Mouse (Mus musculus): ENCODE results near the gene Cuedc1. TPM values are rescaled to one million over a fixed set of nuclear protein-coding genes. Genes with fewer than 3 reads are reported as not detected.

Gene Cuedc1
- polyA plus RNA-seq, 1 experiment from 2014 or later = 43.4 TPM

DNA sequence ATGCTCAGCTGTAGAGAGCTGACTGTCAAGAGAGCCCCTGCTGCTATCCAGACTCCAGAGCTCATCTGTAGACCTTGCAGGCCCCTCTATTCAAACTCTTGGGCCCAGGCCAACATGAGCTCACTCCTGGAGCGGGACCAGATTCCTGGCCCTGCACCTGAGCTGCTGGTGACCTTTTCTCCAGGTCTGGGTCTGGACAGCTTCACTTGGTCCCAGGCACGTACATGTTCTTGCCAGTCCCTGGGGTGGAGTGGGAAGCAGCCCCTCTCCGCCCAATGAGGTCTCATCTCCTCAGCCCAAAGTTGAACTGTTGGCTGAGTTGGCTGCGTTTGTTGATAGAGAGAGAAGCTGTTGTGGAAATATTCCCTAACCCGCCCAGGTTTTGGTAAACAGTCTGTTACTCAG lies 61.0 kb downstream of the Cuedc1 start:
- H3K9ac ChIP-seq (replicated peaks) = no peak overlapping the region
- no peak overlapping the region for H3K4me3 ChIP-seq
- no peak overlapping the region for H3K27ac ChIP-seq (replicated peaks)
- no peak for ATAC-seq (replicated peaks)
- peaks cover 40% of the 10 kb centered on the region for H3K4me1 ChIP-seq
- H3K36me3 ChIP-seq = no peaks in the 10 kb centered on the region
- 59% methylated on average over 5 of the region's 5 CpGs for WGBS
- H3K27me3 ChIP-seq = no peaks in the 10 kb centered on the region
- H3K9me3 ChIP-seq = no peaks in the 10 kb centered on the region
- no peak overlapping the region for H3K4me2 ChIP-seq (replicated peaks)

DNA sequence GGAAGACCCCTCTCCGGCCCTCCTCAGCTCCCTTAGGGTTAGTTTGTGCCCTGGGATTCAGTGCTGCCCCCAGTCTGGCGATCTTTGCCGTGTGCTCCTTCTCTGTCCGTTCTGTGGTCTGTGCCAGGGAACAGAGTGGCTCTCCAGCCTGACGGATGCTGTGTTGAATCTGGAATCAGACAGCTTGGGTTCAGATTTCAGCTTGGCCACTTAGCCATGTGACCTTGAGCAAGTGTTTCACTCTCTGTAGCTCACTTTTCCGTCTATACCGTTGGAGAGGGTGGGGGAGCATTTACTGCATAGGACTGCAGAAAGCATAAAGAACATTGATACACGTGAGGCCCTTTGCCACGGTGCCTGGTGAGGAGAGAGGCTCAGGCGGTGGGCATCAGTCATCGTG lies 61.5 kb downstream of the Cuedc1 start:
- Histone ChIP-seq H3K9ac (replicated peaks) (no peak overlapping the region), H3K4me2 (replicated peaks) (no peak overlapping the region), H3K36me3 (no peaks in the 10 kb centered on the region), H3K27me3 (no peaks in the 10 kb centered on the region), H3K27ac (replicated peaks) (no peak overlapping the region), H3K9me3 (no peaks in the 10 kb centered on the region), H3K4me1 (peaks cover 37% of the 10 kb centered on the region), H3K4me3 (no peak overlapping the region)
- 67% methylated on average over 11 of the region's 11 CpGs for WGBS
- no peak for ATAC-seq (replicated peaks)

DNA sequence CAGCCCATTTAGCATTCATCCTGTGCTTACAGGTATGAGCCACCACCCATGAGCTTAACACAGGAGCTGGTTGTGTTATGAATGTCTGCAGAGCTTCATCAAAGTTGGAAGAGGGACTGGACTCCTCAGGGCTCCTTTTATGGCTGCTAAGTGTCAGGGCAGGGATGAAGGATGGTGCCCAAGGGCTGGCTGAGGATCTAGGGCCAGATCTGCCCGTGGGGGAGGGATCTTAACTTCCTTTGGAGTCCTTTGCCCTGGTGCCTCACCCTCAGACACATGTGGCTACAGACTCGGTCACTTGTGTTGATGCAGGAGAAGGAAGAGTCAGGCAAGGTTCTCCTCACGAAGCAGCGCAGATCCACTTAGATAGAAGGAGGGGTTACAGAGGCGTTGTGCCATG lies 62.5 kb downstream of the Cuedc1 start:
- 58% methylated on average over 5 of the region's 5 CpGs for WGBS

DNA sequence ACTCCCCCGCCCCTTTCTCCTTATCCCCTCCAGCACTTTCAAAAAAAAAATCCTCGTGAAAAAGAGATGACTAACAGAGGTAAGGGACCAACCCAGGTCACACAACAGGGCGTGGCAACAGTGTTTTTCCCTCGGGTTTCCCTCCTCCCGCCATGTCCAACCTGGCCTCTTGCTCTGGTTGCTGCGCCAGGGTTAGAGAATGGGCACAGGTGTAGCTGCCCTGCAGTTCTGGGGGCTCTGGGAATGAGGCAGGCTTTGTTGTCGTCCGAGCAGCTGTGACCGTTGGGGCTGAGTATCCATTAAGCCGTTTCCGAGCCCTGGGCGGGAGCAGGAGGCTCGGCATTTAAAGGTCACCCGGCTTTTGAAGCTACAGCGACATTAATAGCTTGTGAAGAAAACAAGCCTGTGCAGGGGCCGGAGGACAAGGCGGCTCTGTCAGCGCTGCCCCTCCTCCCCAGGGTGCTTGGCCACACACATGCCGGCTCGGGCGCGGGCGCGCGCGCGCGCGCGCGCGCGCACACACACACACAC lies 63.3 kb downstream of the Cuedc1 start:
- Histone ChIP-seq H3K27me3 (no peaks in the 10 kb centered on the region), H3K27ac (replicated peaks) (peak overlapping the region; percentile 81), H3K9ac (replicated peaks) (peak overlapping the region; percentile 60), H3K4me3 (peak overlapping the region; percentile 46), H3K36me3 (no peaks in the 10 kb centered on the region), H3K4me2 (replicated peaks) (peak overlapping the region; percentile 85), H3K4me1 (peaks cover 42% of the 10 kb centered on the region), H3K9me3 (no peaks in the 10 kb centered on the region)
- ATAC-seq (replicated peaks) = peak; percentile 59
- 1% methylated on average over 15 of the region's 33 CpGs for WGBS

More for the DNA sequence above, 62.5 kb downstream of the Cuedc1 start:
- Histone ChIP-seq H3K27me3 (no peaks in the 10 kb centered on the region), H3K4me3 (no peak overlapping the region), H3K36me3 (no peaks in the 10 kb centered on the region), H3K4me2 (replicated peaks) (no peak overlapping the region), H3K9ac (replicated peaks) (no peak overlapping the region), H3K9me3 (no peaks in the 10 kb centered on the region), H3K27ac (replicated peaks) (no peak overlapping the region; the same call in 1 of the 2 replicates), H3K4me1 (peaks cover 44% of the 10 kb centered on the region)
- no peak for ATAC-seq (replicated peaks)

DNA sequence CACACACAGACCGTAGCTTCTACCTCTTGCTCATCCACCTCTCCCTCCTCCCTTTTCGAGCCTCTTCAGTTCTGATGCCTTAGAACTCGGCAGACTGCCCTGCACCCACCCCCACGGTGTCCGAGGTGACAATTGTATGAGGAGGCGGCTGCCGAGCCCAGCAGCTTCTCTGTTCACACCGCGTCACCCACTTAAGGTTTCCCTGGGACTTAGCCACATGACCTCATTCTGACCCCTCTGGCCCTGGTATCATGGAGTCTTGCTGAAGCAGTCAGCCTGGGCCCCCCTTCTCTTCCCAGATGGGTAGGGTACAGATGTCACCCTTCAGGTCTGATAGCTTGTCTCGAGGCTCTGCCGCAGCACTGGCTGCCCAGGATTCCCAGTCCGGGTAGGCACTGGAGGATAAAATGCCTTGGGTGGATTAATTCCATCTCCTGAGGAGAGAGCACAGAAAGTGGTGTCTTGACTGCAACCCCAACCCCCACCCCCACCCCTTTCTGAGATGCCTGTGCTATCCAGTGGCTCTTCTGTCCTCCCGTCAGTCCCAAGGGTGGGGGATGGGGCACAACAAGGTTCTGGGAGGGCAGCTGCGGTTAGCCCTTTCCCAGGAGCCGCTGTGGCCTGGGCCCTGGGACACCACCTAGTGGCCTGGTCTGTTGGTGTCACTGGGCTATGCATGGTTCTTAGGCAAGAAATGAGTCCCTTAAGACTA lies 63.9 kb downstream of the Cuedc1 start:
- under 1% methylated on average over 15 of the region's 15 CpGs for WGBS
- no peaks in the 10 kb centered on the region for H3K27me3 ChIP-seq
- peak overlapping the region; percentile 46 for H3K4me3 ChIP-seq
- peak overlapping the region; percentile 81 for H3K27ac ChIP-seq (replicated peaks)
- H3K36me3 ChIP-seq = no peaks in the 10 kb centered on the region
- peak; percentile 64 for ATAC-seq (replicated peaks)
- peak overlapping the region; percentile 85 for H3K4me2 ChIP-seq (replicated peaks)
- peak overlapping the region; percentile 60 for H3K9ac ChIP-seq (replicated peaks)
- H3K4me1 ChIP-seq = peaks cover 44% of the 10 kb centered on the region
- H3K9me3 ChIP-seq = no peaks in the 10 kb centered on the region

DNA sequence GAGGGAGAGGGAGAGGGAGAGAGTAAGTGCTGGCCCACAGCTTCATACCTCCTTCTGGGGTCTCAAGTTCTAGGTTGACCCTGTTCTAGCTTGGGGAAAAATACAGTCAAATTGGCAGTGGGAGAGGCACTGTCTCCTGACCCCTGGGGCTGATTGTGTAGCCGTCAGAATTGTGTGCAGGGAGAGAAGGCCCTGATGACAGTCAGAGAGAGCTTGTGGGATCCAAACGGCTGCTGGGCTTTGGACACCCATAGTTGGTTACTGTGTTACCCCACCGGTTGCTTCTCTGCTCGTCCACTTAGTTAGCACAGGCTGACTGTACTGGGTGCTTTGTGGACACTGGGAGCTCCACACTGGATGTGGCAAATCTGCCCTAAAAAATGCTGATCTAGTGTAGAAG lies 64.9 kb downstream of the Cuedc1 start:
- no peaks in the 10 kb centered on the region for H3K27me3 ChIP-seq
- H3K36me3 ChIP-seq = no peaks in the 10 kb centered on the region
- no peak overlapping the region for H3K4me3 ChIP-seq
- no peak overlapping the region for H3K9ac ChIP-seq (replicated peaks)
- WGBS = 66% methylated on average over 4 of the region's 4 CpGs
- H3K27ac ChIP-seq (replicated peaks) = no peak overlapping the region
- peaks cover 44% of the 10 kb centered on the region for H3K4me1 ChIP-seq
- no peaks in the 10 kb centered on the region for H3K9me3 ChIP-seq
- H3K4me2 ChIP-seq (replicated peaks) = no peak overlapping the region
- ATAC-seq (replicated peaks) = no peak

DNA sequence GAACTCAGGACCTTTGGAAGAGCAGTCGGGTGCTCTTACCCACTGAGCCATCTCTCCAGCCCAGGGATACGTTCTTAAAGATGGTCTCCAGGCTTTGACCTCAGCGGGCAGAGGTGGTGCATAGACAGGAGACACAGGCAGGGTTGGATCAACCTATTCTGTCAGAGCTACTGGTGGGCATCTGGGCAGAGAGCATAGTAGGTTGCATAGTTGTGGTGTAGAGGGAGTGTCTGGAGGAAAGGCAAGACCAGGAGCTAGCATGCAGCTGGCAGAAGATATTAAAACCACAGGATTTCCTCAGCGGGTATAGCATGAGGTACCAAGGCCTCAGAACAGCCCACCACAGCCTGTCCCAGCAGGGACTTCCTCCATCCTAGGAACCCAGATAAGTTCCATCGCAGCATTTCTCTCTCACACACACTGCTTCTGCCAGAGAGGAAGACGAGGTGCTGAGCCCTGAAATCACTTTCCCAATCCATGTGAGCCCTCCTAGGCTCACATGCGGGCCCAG lies 66.4 kb downstream of the Cuedc1 start:
- WGBS = 83% methylated on average over 7 of the region's 7 CpGs
- Histone ChIP-seq H3K4me1 (peaks cover 40% of the 10 kb centered on the region), H3K9ac (replicated peaks) (no peak overlapping the region), H3K36me3 (no peaks in the 10 kb centered on the region), H3K27me3 (no peaks in the 10 kb centered on the region), H3K4me3 (no peak overlapping the region), H3K9me3 (no peaks in the 10 kb centered on the region), H3K4me2 (replicated peaks) (no peak overlapping the region), H3K27ac (replicated peaks) (no peak overlapping the region)
- ATAC-seq (replicated peaks) = no peak

DNA sequence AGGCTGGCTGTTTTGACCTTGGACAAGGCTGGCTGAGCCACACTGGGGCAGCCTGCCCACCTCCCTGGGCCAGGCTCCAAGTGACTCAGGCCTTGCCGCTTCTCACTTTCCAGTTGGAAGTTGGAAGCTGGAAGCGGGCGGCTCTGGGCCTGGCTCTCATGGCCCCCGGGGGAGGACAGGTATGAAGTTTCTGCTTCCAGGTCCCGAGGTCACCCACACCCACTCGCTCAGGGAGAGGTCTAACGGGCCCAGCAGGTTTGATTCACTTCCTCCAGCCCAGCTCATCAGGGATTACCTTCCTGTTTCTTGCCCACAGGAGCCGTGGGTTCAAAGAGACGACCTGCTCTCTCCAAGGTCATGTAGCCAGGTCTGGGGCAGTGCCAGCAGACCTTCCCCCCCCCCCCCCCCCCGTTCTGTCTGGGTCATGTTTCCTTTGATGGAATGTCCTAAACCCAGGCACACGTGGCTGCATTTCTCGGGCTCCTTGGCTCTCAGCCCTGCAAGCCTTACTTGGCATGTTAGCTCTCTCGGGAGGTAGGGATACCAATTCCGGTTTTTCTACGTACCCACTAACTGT lies 67.0 kb downstream of the Cuedc1 start:
- H3K9ac ChIP-seq (replicated peaks) = no peak overlapping the region
- WGBS = 50% methylated on average over 15 of the region's 15 CpGs
- H3K4me1 ChIP-seq = peaks cover 38% of the 10 kb centered on the region
- H3K4me3 ChIP-seq = no peak overlapping the region
- H3K36me3 ChIP-seq = no peaks in the 10 kb centered on the region
- ATAC-seq (replicated peaks) = no peak
- no peak overlapping the region for H3K4me2 ChIP-seq (replicated peaks)
- H3K9me3 ChIP-seq = no peaks in the 10 kb centered on the region
- H3K27me3 ChIP-seq = no peaks in the 10 kb centered on the region
- no peak overlapping the region for H3K27ac ChIP-seq (replicated peaks)

DNA sequence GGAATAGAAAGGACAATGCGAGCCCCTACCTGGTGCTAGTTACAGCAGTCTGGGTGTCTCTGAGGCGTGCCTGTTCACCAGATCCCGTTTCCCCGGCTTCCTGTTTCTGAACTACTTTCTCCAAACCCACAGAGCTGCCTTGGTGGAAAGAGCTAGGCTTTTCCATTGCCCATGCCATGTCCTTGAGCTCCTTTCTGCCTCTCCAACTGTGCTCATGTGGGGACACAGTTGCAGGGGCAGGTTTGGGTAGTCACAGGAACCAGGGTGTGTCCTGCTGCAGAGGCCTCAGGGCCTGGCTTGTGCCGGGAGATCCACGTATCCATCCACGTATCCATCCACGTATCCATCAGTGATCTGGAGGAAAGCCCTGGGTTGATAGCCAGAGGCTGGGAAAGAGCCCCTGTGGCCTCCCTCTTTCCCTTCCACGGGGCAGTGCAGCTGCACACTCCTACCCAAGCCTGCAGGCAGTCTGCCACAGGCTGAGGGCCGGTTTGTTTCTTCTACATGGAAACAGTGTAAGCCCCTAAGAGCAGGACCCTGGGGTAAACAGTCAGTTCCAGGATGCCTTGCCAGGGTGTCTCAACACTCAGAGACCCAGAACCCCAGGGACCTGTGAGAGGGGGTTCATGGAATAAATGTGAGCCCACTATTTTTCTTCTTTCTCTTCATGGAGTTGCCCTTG lies 68.0 kb downstream of the Cuedc1 start:
- no peak overlapping the region for H3K27ac ChIP-seq (replicated peaks)
- no peak overlapping the region for H3K4me3 ChIP-seq
- no peak overlapping the region for H3K9ac ChIP-seq (replicated peaks)
- no peak overlapping the region for H3K4me2 ChIP-seq (replicated peaks)
- 74% methylated on average over 10 of the region's 10 CpGs for WGBS
- no peak for ATAC-seq (replicated peaks)
- no peaks in the 10 kb centered on the region for H3K36me3 ChIP-seq
- no peaks in the 10 kb centered on the region for H3K9me3 ChIP-seq
- no peaks in the 10 kb centered on the region for H3K27me3 ChIP-seq
- H3K4me1 ChIP-seq = peaks cover 31% of the 10 kb centered on the region

DNA sequence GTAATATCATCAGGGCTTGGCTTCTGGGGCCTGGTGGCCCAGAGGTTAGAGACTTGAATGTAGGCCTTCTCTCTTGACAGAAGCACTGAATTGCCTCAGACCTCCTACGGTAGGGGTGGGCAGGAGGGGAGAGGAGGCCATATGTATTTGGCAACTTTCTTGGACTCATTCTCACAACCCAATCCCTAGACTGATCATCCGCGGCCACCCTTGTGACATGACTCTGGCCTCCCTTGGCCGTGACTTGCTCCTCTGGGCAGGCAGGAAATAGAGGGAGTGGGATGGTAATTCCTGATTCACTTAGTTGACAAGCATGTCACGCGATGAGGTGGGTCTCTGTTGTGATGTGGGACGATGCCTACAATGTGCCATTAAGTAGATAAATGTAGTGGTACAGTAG lies 68.6 kb downstream of the Cuedc1 start:
- no peak for ATAC-seq (replicated peaks)
- Histone ChIP-seq H3K4me1 (peaks cover 26% of the 10 kb centered on the region), H3K27ac (replicated peaks) (no peak overlapping the region), H3K27me3 (no peaks in the 10 kb centered on the region), H3K9me3 (no peaks in the 10 kb centered on the region), H3K9ac (replicated peaks) (no peak overlapping the region), H3K36me3 (no peaks in the 10 kb centered on the region), H3K4me2 (replicated peaks) (no peak overlapping the region), H3K4me3 (no peak overlapping the region)
- 91% methylated on average over 7 of the region's 7 CpGs for WGBS

DNA sequence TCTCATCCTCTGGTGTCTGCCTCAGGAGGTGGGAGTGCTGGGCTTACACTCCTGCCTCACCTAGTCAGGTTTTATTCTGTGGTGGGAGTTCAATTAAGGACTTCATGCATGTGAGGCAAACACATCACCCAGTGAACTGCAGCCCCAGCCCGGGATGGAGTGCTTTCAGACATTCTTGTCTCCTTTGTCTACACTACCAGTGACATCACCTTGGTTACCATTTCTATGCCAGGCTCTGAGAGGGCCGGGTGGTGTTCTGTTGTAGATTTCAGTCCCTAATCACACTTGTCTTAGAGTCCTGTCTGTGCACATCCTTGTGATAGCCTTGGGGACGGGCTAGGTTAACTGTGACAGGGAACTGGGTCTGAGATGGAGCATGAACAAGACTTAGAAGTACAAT lies 70.8 kb downstream of the Cuedc1 start:
- WGBS = 9% methylated on average over 3 of the region's 3 CpGs
- H3K9ac ChIP-seq (replicated peaks) = no peak overlapping the region
- no peak for ATAC-seq (replicated peaks)
- no peak overlapping the region for H3K27ac ChIP-seq (replicated peaks)
- no peaks in the 10 kb centered on the region for H3K9me3 ChIP-seq
- no peaks in the 10 kb centered on the region for H3K27me3 ChIP-seq
- no peak overlapping the region for H3K4me2 ChIP-seq (replicated peaks)
- H3K4me1 ChIP-seq = peaks cover 26% of the 10 kb centered on the region
- no peaks in the 10 kb centered on the region for H3K36me3 ChIP-seq
- no peak overlapping the region for H3K4me3 ChIP-seq

DNA sequence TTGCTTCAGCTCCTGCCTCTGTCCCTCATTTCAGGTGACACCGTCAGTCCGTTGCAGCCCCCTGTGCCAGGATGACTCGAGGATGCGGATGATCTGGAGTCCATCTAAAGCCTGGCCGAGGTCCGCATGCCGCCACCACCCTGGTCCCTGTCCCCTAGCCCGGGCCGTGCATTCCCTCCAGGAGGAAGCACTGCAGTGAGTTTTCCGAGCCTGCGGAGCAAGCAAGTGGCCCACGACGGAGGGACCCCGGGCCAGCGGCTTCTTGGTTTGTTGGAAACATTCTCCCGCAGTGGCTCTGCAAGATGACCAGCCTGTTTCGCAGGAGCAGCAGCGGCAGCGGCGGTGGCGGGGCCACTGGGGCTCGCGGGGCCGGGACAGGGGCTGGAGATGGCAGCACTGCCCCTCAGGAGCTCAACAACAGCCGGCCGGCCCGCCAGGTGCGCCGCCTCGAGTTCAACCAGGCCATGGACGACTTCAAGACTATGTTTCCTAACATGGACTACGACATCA lies 71.7 kb downstream of the Cuedc1 start:
- no peak overlapping the region for H3K9ac ChIP-seq (replicated peaks)
- H3K9me3 ChIP-seq = no peaks in the 10 kb centered on the region
- H3K4me2 ChIP-seq (replicated peaks) = no peak overlapping the region
- no peaks in the 10 kb centered on the region for H3K36me3 ChIP-seq
- H3K4me3 ChIP-seq = no peak overlapping the region
- ATAC-seq (replicated peaks) = no peak
- H3K27ac ChIP-seq (replicated peaks) = no peak overlapping the region
- no peaks in the 10 kb centered on the region for H3K27me3 ChIP-seq
- WGBS = 31% methylated on average over 32 of the region's 32 CpGs
- peaks cover 24% of the 10 kb centered on the region for H3K4me1 ChIP-seq
